ENCODE assay signal across 11 mouse cellular contexts in the genomic region with DNA sequence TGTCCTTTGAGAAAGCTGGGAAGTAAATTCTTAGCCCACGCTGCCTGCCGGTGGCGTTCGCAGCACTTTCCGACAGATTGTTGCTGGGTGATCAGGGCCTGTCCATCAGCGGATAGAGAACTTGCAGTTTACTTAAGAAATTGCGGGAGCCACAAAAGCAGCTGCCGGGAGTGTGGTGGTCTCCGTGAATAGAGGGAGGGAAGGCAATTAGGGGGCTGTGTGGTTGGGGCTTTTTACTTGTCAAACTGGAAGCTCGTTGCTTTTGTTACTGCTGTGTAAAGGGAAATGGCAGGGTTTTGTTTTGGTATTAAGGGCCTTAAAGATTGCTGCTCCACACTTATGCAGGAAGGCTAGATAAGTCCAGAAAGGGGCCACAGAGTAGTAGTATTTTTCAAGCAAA.
DNase-seq lines count a peak whose midpoint lies in the region; ATAC-seq and TF ChIP-seq lines count a peak whose summit lies in the region.
"Had no signal": no experiment of that assay in that cellular context is flagged by ENCODE, and none has a peak within 500 bp of the region (broad histone marks: within the 10 kb centered on the region; RNA-seq: fewer than 3 reads in every experiment).

No protein-coding gene starts in this region.

- H3K4me2 ChIP-seq in intestine, embryonic 16.5 days (ENCODE audit: low read depth, low read length) = no peak overlapping the region
- no peak overlapping the region for H3K4me2 ChIP-seq in intestine, postnatal 0 days (replicated peaks; ENCODE audit: low read depth)
- H3K4me2 ChIP-seq in hindbrain, embryonic 12.5 days (replicated peaks) = peak overlapping the region; percentile 25; the same call in 1 of the 2 replicates
- peak overlapping the region; percentile 58 for H3K4me2 ChIP-seq in midbrain, embryonic 16.5 days (ENCODE audit: low read length)

- H3K36me3 ChIP-seq in intestine, embryonic 16.5 days (ENCODE audit: control insufficient read depth, insufficient read depth, low read length) = no peaks in the 10 kb centered on the region
- H3K36me3 ChIP-seq in intestine, postnatal 0 days (ENCODE audit: control insufficient read depth, insufficient read depth) = no peaks in the 10 kb centered on the region
- no peaks in the 10 kb centered on the region for H3K36me3 ChIP-seq in hindbrain, embryonic 12.5 days
- no peaks in the 10 kb centered on the region for H3K36me3 ChIP-seq in midbrain, embryonic 16.5 days (ENCODE audit: control insufficient read depth, insufficient read depth, low read length)

- H3K27me3 ChIP-seq in intestine, embryonic 16.5 days (replicated peaks; ENCODE audit: control insufficient read depth, insufficient read depth, low read length) = no peaks in the 10 kb centered on the region
- H3K27me3 ChIP-seq in intestine, postnatal 0 days (replicated peaks; ENCODE audit: control insufficient read depth, insufficient read depth, low read length) = no peaks in the 10 kb centered on the region
- H3K27me3 ChIP-seq in hindbrain, embryonic 12.5 days = peaks cover 61% of the 10 kb centered on the region
- H3K27me3 ChIP-seq in midbrain, embryonic 16.5 days (ENCODE audit: control insufficient read depth, insufficient read depth, low read depth, low read length) = 0 out of 2 replicates have a peak, but pooled peaks cover 2% of the 10 kb centered on the region

- no peaks in the 10 kb centered on the region for H3K9me3 ChIP-seq in intestine, embryonic 16.5 days (ENCODE audit: control insufficient read depth, low read length)
- no peaks in the 10 kb centered on the region for H3K9me3 ChIP-seq in intestine, postnatal 0 days (ENCODE audit: control insufficient read depth)
- no peaks in the 10 kb centered on the region for H3K9me3 ChIP-seq in hindbrain, embryonic 12.5 days (replicated peaks)
- H3K9me3 ChIP-seq in midbrain, embryonic 16.5 days (replicated peaks; ENCODE audit: control insufficient read depth, low read length, poor library complexity, severe bottlenecking) = no peaks in the 10 kb centered on the region

- TF ChIP-seq CTCF in intestine, postnatal 0 days (IDR thresholded peaks at IDR 0.05; ENCODE audit: low read depth) = no peak

- H3K4me1 ChIP-seq in intestine, embryonic 16.5 days (ENCODE audit: control insufficient read depth, insufficient read depth, low read length) = peaks cover 35% of the 10 kb centered on the region
- H3K4me1 ChIP-seq in intestine, postnatal 0 days (replicated peaks; ENCODE audit: control insufficient read depth, insufficient read depth, low read length) = 0 out of 2 replicates have a peak, but pooled peaks cover 2% of the 10 kb centered on the region
- peaks cover 50% of the 10 kb centered on the region for H3K4me1 ChIP-seq in hindbrain, embryonic 12.5 days
- H3K4me1 ChIP-seq in midbrain, embryonic 16.5 days (ENCODE audit: control insufficient read depth, insufficient read depth, low read length) = peaks cover 13% of the 10 kb centered on the region

- no peak for ATAC-seq in intestine, embryonic 16.5 days
- no peak for ATAC-seq in intestine, postnatal 0 days
- no peak for ATAC-seq in hindbrain, embryonic 12.5 days (ENCODE audit: low FRiP score)
- ATAC-seq in midbrain, embryonic 16.5 days = no peak
- no peak for ATAC-seq in megakaryocyte progenitor cell, adult 5-6 weeks (replicated peaks; ENCODE audit: poor library complexity)
- no peak for ATAC-seq in megakaryocyte, adult 5-6 weeks (ENCODE audit: poor library complexity, severe bottlenecking)

- H3K27ac ChIP-seq in intestine, embryonic 16.5 days (ENCODE audit: low read length) = no peak overlapping the region
- H3K27ac ChIP-seq in intestine, postnatal 0 days (ENCODE audit: low read depth, low read length) = no peak overlapping the region
- H3K27ac ChIP-seq in hindbrain, embryonic 12.5 days = no peak overlapping the region
- peak overlapping the region; percentile 94 for H3K27ac ChIP-seq in midbrain, embryonic 16.5 days (ENCODE audit: low read length)

- H3K9ac ChIP-seq in intestine, embryonic 16.5 days (ENCODE audit: low read depth, low read length) = 0 out of 2 replicates have a peak overlapping the region, but pooled peaks have one; percentile 20
- H3K9ac ChIP-seq in intestine, postnatal 0 days (ENCODE audit: low read depth, low read length) = no peak overlapping the region
- 0 out of 2 replicates have a peak overlapping the region, but pooled peaks have one; percentile 5 for H3K9ac ChIP-seq in hindbrain, embryonic 12.5 days
- H3K9ac ChIP-seq in midbrain, embryonic 16.5 days (ENCODE audit: low read depth, low read length) = peak overlapping the region; percentile 80

- 47% methylated on average over 10 of the region's 10 CpGs for WGBS in intestine, embryonic 16.5 days
- WGBS in intestine, postnatal 0 days = 72% methylated on average over 10 of the region's 10 CpGs
- 2% methylated on average over 10 of the region's 10 CpGs for WGBS in hindbrain, embryonic 12.5 days
- WGBS in midbrain, embryonic 16.5 days = 5% methylated on average over 10 of the region's 10 CpGs

- H3K4me3 ChIP-seq in intestine, embryonic 16.5 days (ENCODE audit: low read length) = no peak overlapping the region
- H3K4me3 ChIP-seq in intestine, postnatal 0 days (ENCODE audit: low read depth, low read length) = no peak overlapping the region
- no peak overlapping the region for H3K4me3 ChIP-seq in hindbrain, embryonic 12.5 days
- H3K4me3 ChIP-seq in midbrain, embryonic 16.5 days (ENCODE audit: low read depth, low read length) = peak overlapping the region; percentile 47

- peak; percentile 61 for DNase-seq in embryo, embryonic 9.5 days (ENCODE audit: extremely low spot score)
- no peak for DNase-seq in adrenal gland, adult (ENCODE audit: inconsistent age in 2 of 2, low spot score in 1 of 2)
- DNase-seq: cerebellum, adult 11 months; lung, adult 18-20 months; thymus, postnatal 25 days had no signal

Comparison
In these comparisons a context has a peak if more than half of its experiments do, and no peak if none do; other contexts are left out.
1. H3K4me2 ChIP-seq: peak in hindbrain, embryonic 12.5 days (single experiment) and midbrain, embryonic 16.5 days (single experiment); none in intestine, embryonic 16.5 days (single experiment) and intestine, postnatal 0 days (single experiment).